Comparison of ENCODE assay signal across 9 mouse cellular contexts in genomic region chr9:44904964-44905363, GRCm38 (mm10). TPM values are rescaled to one million over a fixed set of nuclear protein-coding genes. Genes with fewer than 3 reads are reported as not detected.
DNase-seq lines count a peak whose midpoint lies in the region; ATAC-seq and TF ChIP-seq lines count a peak whose summit lies in the region.
"Had no signal": no experiment of that assay in that cellular context is flagged by ENCODE, and none has a peak within 500 bp of the region (broad histone marks: within the 10 kb centered on the region; RNA-seq: fewer than 3 reads in every experiment).

No protein-coding gene starts in this region.

- H3K4me2 ChIP-seq in intestine, embryonic 15.5 days (replicated peaks) = no peak overlapping the region

- H3K27ac ChIP-seq in layer of hippocampus, adult 2 months = peak overlapping the region; percentile 79
- no peak overlapping the region for H3K27ac ChIP-seq in limb, embryonic 10.5 days
- no peak overlapping the region for H3K27ac ChIP-seq in intestine, embryonic 15.5 days
- H3K27ac ChIP-seq: macrophage had no signal

- ATAC-seq in cerebellum, adult (ENCODE audit: insufficient number of reproducible peaks, low FRiP score, low TSS enrichment) = peak; percentile 89
- ATAC-seq in megakaryocyte progenitor cell, adult 5-6 weeks (replicated peaks; ENCODE audit: poor library complexity) = peak; percentile 83
- ATAC-seq in intestine, embryonic 15.5 days = no peak

- H3K27me3 ChIP-seq in limb, embryonic 10.5 days (ENCODE audit: low read depth, poor library complexity, severe bottlenecking) = no peaks in the 10 kb centered on the region
- H3K27me3 ChIP-seq in intestine, embryonic 15.5 days (replicated peaks) = no peaks in the 10 kb centered on the region

- no peak overlapping the region for H3K4me3 ChIP-seq in layer of hippocampus, adult 2 months
- no peak overlapping the region for H3K4me3 ChIP-seq in limb, embryonic 10.5 days
- no peak overlapping the region for H3K4me3 ChIP-seq in intestine, embryonic 15.5 days (replicated peaks)

- 0 out of 2 replicates have a peak, but pooled peaks cover 3% of the 10 kb centered on the region for H3K4me1 ChIP-seq in limb, embryonic 10.5 days
- H3K4me1 ChIP-seq in intestine, embryonic 15.5 days (replicated peaks) = no peaks in the 10 kb centered on the region

- H3K9me3 ChIP-seq in limb, embryonic 10.5 days (replicated peaks) = no peaks in the 10 kb centered on the region
- H3K9me3 ChIP-seq in intestine, embryonic 15.5 days = no peaks in the 10 kb centered on the region

- DNase-seq in kidney, postnatal 25 days = peak; percentile 27 to 59
- DNase-seq in kidney, adult 18-20 months = no peak
- DNase-seq in gastrocnemius, adult 8-10 months (ENCODE audit: low spot score in 2 of 2) = peak; percentile 52 to 68
- DNase-seq in layer of hippocampus, adult 2 months (ENCODE audit: low spot score in 2 of 2) = peak; percentile 63 to 83
- no peak for DNase-seq in limb, embryonic 10.5 days (ENCODE audit: low spot score)

- H3K36me3 ChIP-seq in limb, embryonic 10.5 days = peaks cover 2% of the 10 kb centered on the region
- H3K36me3 ChIP-seq in intestine, embryonic 15.5 days = no peaks in the 10 kb centered on the region

- WGBS in limb, embryonic 10.5 days = 69% methylated on average over 5 of the region's 5 CpGs
- WGBS in intestine, embryonic 15.5 days = 56% methylated on average over 5 of the region's 5 CpGs

- H3K9ac ChIP-seq in intestine, embryonic 15.5 days = no peak overlapping the region

- no peak for TF ChIP-seq CTCF in layer of hippocampus, adult 2 months (conservative IDR thresholded peaks at IDR 0.05)

RNA-seq across cellular contexts. Expression of gene Atp5l, which starts 15.6 kb away (rescaled TPM):
- total RNA-seq in gastrocnemius, adult 8-10 months (2022) = 100 to 1,000 TPM; 642 to 789 (median 713) TPM
- total RNA-seq in layer of hippocampus, adult 2 months (2021) = 100 to 1,000 TPM; 309 to 349 TPM
- 457 and 602 TPM in 2 replicates for total RNA-seq in megakaryocyte progenitor cell, adult 5-6 weeks (2015)
- 109 and 166 TPM in 2 replicates for total RNA-seq in megakaryocyte progenitor cell, adult 5-6 weeks (2017)
- polyA plus RNA-seq in limb, embryonic 10.5 days (2016; fragmentation: Nextera tagmentation; extraction: Ambion mirVana) = 550 and 555 TPM in 2 replicates
- 920 and 926 TPM in 2 replicates for polyA plus RNA-seq in intestine, embryonic 15.5 days (2015; fragmentation: Nextera tagmentation; extraction: Ambion mirVana)

RNA-seq across cellular contexts. Expression of gene Kmt2a, which starts 23.9 kb away (rescaled TPM):
- 10 to 100 TPM; 14.0 to 22.4 (median 18.0) TPM for total RNA-seq in gastrocnemius, adult 8-10 months (2022)
- total RNA-seq in layer of hippocampus, adult 2 months (2021) = 10 to 100 TPM; 68.3 to 80.7 TPM
- 49.6 and 61.0 TPM in 2 replicates for total RNA-seq in megakaryocyte progenitor cell, adult 5-6 weeks (2015)
- 7.0 and 11.3 TPM in 2 replicates for total RNA-seq in megakaryocyte progenitor cell, adult 5-6 weeks (2017)
- 13.7 and 14.1 TPM in 2 replicates for polyA plus RNA-seq in limb, embryonic 10.5 days (2016; fragmentation: Nextera tagmentation; extraction: Ambion mirVana)
- polyA plus RNA-seq in intestine, embryonic 15.5 days (2015; fragmentation: Nextera tagmentation; extraction: Ambion mirVana) = 11.5 and 13.1 TPM in 2 replicates

Comparison
In these comparisons a context has a peak if more than half of its experiments do, and no peak if none do; other contexts are left out.
1. DNase-seq: peak in kidney, postnatal 25 days (2 of 2), gastrocnemius, adult 8-10 months (2 of 2) and layer of hippocampus, adult 2 months (2 of 2); none in kidney, adult 18-20 months (single experiment) and limb, embryonic 10.5 days (single experiment).